Mouse (Mus musculus): ENCODE measurements around the gene Zfp90.

Gene Zfp90

DNA sequence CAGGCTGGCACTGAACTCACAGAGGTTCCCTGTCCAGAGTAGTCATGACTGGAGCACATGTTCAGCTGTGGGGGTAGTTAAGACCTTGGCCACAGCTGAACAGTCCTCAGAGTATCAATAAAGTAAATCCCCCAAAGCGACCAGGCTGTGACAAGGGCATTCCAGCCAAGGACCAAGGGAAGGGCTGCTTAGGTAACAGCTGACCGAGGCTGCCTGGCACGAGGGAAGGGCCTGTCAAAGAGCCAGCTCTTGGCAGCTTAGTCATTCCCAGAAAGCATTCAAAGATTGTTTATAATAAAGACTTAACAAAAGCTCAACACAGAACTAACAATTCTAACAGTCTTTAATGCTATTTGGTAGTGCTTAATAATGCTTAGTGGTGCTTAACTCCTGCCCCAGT, 22.7 kb downstream of the Zfp90 start:
- DNase-seq, result peak; percentile 44 to 61

DNA sequence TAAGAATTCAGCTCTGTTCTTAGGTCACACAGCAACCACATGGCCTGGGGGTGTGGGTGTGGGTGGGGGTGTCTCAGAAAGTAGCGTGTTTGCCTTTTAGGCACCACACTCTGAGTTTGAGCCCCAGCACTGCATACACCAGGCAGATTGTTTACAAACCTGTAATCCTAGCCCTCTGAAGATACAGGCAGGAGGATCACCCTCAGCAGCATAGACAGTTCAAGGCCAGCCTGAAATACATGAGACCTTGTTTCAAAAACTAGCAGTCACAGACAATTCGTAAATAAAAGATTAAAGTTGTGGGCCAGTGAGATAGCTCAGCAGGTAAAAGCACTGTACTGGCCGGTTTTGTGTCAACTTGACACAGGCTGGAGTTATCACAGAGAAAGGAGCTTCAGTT, 25.0 kb downstream of the Zfp90 start:
- no peak for DNase-seq

DNA sequence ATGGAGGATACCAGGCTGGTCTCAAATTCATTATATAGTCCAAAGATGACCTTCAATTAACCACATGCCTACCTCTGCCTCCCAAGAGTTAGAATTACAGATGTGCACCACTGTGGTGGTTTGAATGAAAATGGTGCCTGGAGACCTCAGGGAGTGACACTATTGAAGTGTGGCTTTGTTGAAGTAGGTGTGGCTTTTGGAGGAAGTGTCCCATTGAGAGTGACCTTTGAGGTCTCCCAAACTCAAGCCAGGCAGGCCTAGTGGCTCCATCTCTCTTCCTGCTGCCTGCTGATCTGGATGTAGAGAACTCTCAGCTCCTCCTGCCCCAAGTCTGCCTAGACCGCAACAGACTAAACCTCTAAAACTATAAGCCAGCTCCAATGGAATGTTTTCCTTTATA, 27.6 kb downstream of the Zfp90 start:
- no peak for DNase-seq

DNA sequence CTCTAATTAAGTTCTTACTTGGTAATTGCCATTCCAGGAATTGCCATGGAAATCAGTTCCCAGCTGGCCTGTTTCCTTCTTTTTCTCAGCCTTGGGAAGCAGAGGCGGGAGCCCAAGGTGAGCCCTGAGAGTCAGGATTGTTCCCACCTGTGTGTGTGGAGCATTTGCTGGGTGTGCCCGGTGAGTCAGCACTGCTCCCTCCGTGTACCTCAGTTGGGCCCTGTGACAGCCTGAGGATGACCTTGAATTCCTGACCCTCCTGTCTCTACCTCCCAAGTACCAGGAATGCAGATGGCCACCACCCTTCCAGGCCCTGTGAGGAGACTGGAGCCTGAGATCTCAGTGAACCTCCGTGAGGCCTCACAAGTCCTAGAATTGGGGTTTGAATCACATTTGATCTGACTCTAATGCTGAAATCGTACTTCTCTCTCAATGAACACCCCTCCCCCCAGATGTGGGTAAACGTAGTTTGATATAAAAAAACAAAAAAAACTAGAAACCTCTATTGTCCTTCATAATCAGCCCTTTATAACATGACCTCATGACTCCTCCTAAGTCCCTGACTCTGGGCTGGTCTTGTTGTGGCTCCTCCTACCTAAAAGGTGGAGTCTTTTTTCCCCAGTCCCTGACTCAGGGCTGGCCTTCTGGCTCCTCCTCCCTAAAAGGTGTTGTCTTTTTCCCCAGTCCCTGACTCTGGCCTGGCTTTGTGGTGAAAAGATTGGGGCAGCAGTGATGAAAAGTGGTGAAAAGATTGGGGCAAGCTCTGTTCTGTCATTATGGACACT, 36.4 kb downstream of the Zfp90 start:
- DNase-seq, result no peak

DNA sequence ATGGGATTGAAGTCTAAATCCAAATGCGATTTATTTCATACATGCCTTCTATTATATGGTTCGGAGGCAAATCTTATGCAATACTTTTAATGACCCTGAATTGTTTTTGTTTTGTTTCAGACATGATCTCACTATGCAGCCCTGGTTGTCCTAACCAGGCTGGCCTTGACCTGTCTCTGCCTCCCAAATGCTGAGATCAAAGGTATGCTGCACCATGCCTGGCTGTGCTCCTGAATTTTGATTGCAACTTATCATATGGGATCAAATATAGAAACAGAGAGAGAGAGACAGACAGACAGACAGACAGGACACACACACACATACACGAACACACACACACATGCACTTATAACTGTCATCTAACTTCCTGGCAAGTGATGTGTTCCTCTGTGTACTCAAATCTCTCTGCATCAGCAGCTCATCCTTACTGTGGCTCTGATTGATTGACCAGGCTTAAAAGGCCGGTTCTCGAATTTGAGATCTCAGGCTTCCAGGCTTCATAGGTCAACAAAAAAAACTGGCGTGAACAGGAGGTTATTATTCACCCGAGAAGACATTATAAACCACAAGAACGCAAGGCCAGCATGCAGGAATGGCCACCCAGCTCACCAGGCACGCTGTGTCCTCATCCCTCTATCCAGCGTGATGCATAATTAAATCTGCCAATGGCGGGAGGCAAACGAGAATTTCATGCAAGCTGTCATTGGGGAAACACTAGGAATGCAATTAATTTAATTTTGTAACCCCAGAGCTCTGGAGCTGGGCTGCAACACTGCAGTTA, 37.8 kb downstream of the Zfp90 start:
- no peak for DNase-seq

DNA sequence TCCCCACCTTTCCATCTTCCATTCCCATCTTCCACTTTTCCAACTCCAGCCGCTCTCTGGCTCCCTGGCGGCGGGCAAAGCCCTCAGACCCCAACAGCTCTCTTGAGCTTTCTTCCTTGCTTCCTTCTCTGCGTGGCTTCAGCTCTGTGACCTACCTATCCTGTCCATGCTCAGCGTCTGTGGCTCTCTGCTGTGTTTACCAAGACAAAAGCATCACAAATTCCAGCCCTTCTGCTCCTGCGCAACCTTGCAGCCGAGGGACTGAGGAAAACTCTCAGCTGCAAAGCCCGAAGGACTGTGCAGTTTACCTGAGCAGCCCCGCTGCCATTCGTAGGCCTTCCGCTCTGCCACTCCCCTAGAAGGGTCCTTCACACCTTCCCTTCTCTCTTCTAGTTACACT, 38.9 kb downstream of the Zfp90 start:
- DNase-seq, result no peak

DNA sequence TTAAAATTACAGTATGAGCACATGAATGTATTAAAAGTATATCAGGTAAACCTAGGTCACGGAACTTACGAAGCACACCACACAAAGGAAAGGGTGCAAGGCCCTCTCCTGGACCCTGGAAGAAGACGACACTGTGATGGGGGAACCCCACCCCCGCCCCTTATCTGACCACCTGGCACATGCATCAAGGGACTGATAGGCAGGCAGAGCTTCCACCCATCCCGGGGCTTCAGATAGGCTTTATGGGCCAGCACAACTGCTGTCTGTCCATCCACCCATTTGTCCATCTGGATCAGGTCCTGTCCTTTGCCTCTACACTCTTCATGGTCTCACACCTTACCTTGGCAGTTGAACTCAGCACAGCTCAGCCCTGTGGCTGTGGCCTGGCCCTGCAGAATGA, 47.0 kb downstream of the Zfp90 start:
- no peak for DNase-seq

DNA sequence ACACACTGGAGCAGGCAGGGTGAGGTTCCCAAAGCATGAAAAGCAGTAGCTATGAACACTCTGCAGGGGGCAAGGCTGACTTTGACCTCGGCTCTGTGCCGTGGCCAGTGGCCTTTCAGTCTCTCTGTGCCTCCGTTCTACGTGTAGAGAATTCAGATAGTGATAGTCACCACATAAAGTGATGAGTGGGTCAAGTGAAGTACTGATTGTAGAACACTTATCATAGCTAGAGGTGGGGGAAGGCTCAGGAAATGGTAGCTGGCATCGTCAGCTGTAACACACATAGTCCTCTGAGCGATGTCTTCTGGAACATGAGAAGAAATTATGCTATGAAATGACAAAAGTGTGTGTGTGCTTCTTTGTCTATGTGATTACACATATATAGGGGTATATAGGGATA, 48.7 kb downstream of the Zfp90 start:
- DNase-seq, result no peak

DNA sequence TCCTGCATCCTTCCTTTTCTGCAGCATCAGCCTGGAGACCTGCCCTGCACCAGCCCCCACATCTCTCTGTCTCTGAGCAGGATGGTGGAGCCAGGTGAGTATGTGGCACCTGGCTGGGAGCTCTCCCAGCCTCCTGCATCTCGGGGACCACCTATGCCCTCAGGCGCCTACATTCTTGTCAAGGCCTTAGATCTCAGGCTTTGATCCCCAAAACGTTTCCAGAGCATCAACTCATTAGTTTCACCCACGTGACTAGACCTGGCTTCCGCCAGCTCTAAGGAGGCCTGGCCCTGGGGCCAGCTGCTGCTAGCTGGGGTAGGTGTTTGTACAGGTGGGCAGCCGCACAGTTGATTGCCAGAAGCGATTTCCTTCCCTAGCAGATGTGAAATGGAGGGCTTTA, 54.4 kb downstream of the Zfp90 start:
- no peak for DNase-seq

DNA sequence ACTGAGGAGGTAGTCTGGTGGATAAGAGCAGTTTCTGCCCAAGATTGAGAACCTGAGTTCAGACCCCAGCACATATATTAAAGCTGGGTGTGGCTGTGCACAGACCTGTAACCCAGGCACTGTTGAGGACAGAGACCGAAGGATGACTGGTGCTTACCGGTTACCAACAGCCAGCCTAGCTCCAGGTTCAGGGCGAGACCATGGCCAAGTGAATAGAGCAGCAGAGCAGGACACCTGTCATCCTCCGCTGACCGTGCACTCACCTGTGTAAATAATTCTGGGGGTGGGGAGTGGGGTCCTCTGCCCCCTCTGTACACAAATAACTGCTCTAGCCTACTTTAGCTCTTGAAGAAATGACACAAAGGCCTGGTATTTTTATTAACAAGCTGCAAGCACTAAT, 58.9 kb downstream of the Zfp90 start:
- DNase-seq, result no peak

Data from kidney, postnatal 25 days (tissue).